Mouse (Mus musculus): ENCODE measurements at regions not wholly inside any gene's neighbourhood (a gene's known extent, or its start where the extent isn't known, plus 50 kb on each side); places are given as distances from the start of the nearest gene placed in this dataset.

DNA sequence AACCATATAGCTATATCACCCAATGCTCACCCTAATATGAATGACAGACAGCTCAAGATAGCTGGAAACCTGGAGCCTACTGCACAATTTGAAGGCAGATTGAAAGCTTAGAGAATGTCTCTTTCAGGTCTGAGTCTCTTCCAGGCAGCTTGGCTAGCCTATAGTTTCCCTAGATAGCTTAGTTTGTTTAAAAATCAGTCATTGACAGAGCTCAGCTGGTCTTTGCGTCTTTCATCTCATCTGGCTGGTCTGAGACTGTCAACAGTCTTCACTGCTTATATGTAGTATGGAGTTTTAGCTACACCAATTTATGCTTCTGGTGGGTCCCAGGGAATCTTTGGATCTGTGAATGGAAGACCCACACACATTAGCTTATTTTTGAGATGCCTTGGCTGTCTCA is 188.4 kb upstream of the Sall1 start:
- dilution Hi-C loops (cut with MboI; ENCODE audit: extremely low pct_ligation_motif_present, extremely low pct_unique_long_range_greater_than_20kb, low sequenced_read_pairs) (no loop called here), in situ Hi-C loops (cut with MboI; ENCODE audit: low pct_ligation_motif_present, low pct_unique_long_range_greater_than_20kb, low sequenced_read_pairs) (no loop called here)
- Histone ChIP-seq H3K36me3 (replicated peaks in 1 of 2; ENCODE audit: control insufficient read depth in 1 of 2, insufficient read depth in 1 of 2, low read length in 1 of 2) (no peaks in the 10 kb centered on the region), H3K4me1 (ENCODE audit: control insufficient read depth in 1 of 2, insufficient read depth in 2 of 2) (no peaks in the 10 kb centered on the region), H3K9ac (ENCODE audit: insufficient read depth, low read depth) (no peak overlapping the region), H3K27ac (ENCODE audit: insufficient read depth, low read depth) (no peak overlapping the region), H3K27me3 (replicated peaks) (no peaks in the 10 kb centered on the region), H3K9me3 (replicated peaks; ENCODE audit: low read length) (peaks cover 29% of the 10 kb centered on the region), H3K4me3 (replicated peaks in 1 of 3; ENCODE audit: low read depth in 2 of 3, low read length in 2 of 3, poor library complexity in 1 of 3) (no peak overlapping the region), H3K79me2 (replicated peaks; ENCODE audit: control insufficient read depth, extremely low read depth, insufficient read depth, poor library complexity, severe bottlenecking) (no peaks in the 10 kb centered on the region), H3K4me2 (ENCODE audit: insufficient read depth, low read depth, poor library complexity, severe bottlenecking) (no peak overlapping the region)
- no peak for TF ChIP-seq EP300 (IDR thresholded peaks at IDR 0.05; ENCODE audit: low read length)
- no peak for TF ChIP-seq USF2 (conservative IDR thresholded peaks at IDR 0.05; ENCODE audit: low read depth, low read length)
- TF ChIP-seq CHD2 (IDR thresholded peaks at IDR 0.05; ENCODE audit: low read length): no peak
- TF ChIP-seq MXI1 (IDR thresholded peaks at IDR 0.05; ENCODE audit: low read depth, low read length): no peak
- no peak for TF ChIP-seq ZMIZ1 (IDR thresholded peaks at IDR 0.05; ENCODE audit: low read depth, low read length)
- TF ChIP-seq SMC3 (IDR thresholded peaks at IDR 0.05; ENCODE audit: low read depth, low read length): no peak
- TF ChIP-seq UBTF (IDR thresholded peaks at IDR 0.05; ENCODE audit: low read depth, low read length): no peak
- TF ChIP-seq GABPA (IDR thresholded peaks at IDR 0.05; ENCODE audit: insufficient replicate concordance, low read depth, low read length): no peak
- no peak for DNase-seq (ENCODE audit: extremely low read depth)

DNA sequence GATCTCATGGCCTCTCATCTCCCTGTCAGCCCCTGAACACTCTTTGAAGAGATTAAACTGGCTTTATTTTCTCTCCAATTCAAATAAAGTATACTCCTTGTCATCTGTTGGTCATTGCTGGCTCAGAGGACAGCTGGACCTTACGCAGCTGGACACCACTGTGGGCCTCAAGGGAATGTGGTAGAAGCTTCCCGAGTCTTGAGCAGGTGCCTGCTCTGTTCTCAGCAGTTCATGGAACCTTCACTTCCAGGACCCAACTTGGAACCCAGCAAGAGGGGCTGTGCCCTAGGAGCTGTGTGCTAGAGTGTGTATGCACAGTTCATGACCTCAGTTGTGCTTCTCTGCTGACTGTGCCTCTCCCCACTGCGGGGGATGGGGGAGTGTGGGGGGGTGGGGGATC is 185.2 kb upstream of the Sall1 start:
- no peak for DNase-seq (ENCODE audit: extremely low read depth)

More for the DNA sequence above, 185.2 kb upstream of the Sall1 start:
- H3K4me1 ChIP-seq (ENCODE audit: control insufficient read depth in 1 of 2, insufficient read depth in 2 of 2): no peaks in the 10 kb centered on the region
- dilution Hi-C loops (cut with MboI; ENCODE audit: extremely low pct_ligation_motif_present, extremely low pct_unique_long_range_greater_than_20kb, low sequenced_read_pairs): no loop called here
- no peak overlapping the region for H3K4me3 ChIP-seq (replicated peaks in 1 of 3; ENCODE audit: low read depth in 2 of 3, low read length in 2 of 3, poor library complexity in 1 of 3)
- H3K79me2 ChIP-seq (replicated peaks; ENCODE audit: control insufficient read depth, extremely low read depth, insufficient read depth, poor library complexity, severe bottlenecking): no peaks in the 10 kb centered on the region
- H3K9me3 ChIP-seq (replicated peaks; ENCODE audit: low read length): peaks cover 30% of the 10 kb centered on the region
- H3K4me2 ChIP-seq (ENCODE audit: insufficient read depth, low read depth, poor library complexity, severe bottlenecking): no peak overlapping the region
- no peaks in the 10 kb centered on the region for H3K27me3 ChIP-seq (replicated peaks)
- H3K9ac ChIP-seq (ENCODE audit: insufficient read depth, low read depth): no peak overlapping the region
- in situ Hi-C loops (cut with MboI; ENCODE audit: low pct_ligation_motif_present, low pct_unique_long_range_greater_than_20kb, low sequenced_read_pairs): no loop called here
- no peak overlapping the region for H3K27ac ChIP-seq (ENCODE audit: insufficient read depth, low read depth)
- no peaks in the 10 kb centered on the region for H3K36me3 ChIP-seq (replicated peaks in 1 of 2; ENCODE audit: control insufficient read depth in 1 of 2, insufficient read depth in 1 of 2, low read length in 1 of 2)
- TF ChIP-seq EP300 (IDR thresholded peaks at IDR 0.05; ENCODE audit: low read length) (no peak), HCFC1 (IDR thresholded peaks at IDR 0.05; ENCODE audit: low read depth, low read length) (no peak), MXI1 (IDR thresholded peaks at IDR 0.05; ENCODE audit: low read depth, low read length) (no peak), SIN3A (IDR thresholded peaks at IDR 0.05; ENCODE audit: low read length) (no peak), ZNF384 (IDR thresholded peaks at IDR 0.05; ENCODE audit: low read depth, low read length) (no peak), USF1 (IDR thresholded peaks at IDR 0.05; ENCODE audit: low read depth, low read length) (no peak), ZC3H11A (IDR thresholded peaks at IDR 0.05; ENCODE audit: low read depth, low read length) (no peak), JUND (conservative IDR thresholded peaks at IDR 0.05; ENCODE audit: low read depth, low read length) (no peak), E2F4 (IDR thresholded peaks at IDR 0.05; ENCODE audit: insufficient replicate concordance, low read depth, low read length) (no peak), POLR2A (IDR thresholded peaks at IDR 0.05; ENCODE audit: low read depth, low read length) (no peak), CTCF (conservative IDR thresholded peaks at IDR 0.05 in 1 of 2, IDR thresholded peaks at IDR 0.05 in 1 of 2; ENCODE audit: low read depth in 2 of 2, low read length in 2 of 2) (no peak), UBTF (IDR thresholded peaks at IDR 0.05; ENCODE audit: low read depth, low read length) (no peak), TBP (conservative IDR thresholded peaks at IDR 0.05; ENCODE audit: low read depth, low read length) (no peak), KAT2A (IDR thresholded peaks at IDR 0.05; ENCODE audit: insufficient replicate concordance, low read length) (no peak), ZKSCAN1 (IDR thresholded peaks at IDR 0.05; ENCODE audit: borderline replicate concordance, low read depth, low read length) (no peak), SMC3 (IDR thresholded peaks at IDR 0.05; ENCODE audit: low read depth, low read length) (no peak), MEF2A (IDR thresholded peaks at IDR 0.05; ENCODE audit: borderline replicate concordance, low read depth, low read length) (no peak), NELFE (IDR thresholded peaks at IDR 0.05; ENCODE audit: low read depth, low read length) (no peak), MAZ (IDR thresholded peaks at IDR 0.05; ENCODE audit: low read depth, low read length) (no peak)
